Mouse (Mus musculus) common myeloid progenitor, adult 5-6 weeks (primary cell): ENCODE measurements around the gene Ank3. TPM values are rescaled to one million over a fixed set of nuclear protein-coding genes. Genes with fewer than 3 reads are reported as not detected.

ENCODE experiments used
- ATAC-seq: replicated peaks from 2 replicates; pipeline ENCODE4 v1.8.0; 2016; ENCODE audit warnings: low read depth, mild to moderate bottlenecking, moderate TSS enrichment, inconsistent platforms; ENCODE audit not compliant: poor library complexity, severe bottlenecking
- total RNA-seq: library from RNA; stranded (forward); fragments of 200-1000, 187-1606 nt; gene quantifications from 2 replicates; pipeline ENCODE4 v1.2.3, GENCODE M21; 2017

The Ank3 gene
- total RNA-seq, 1 experiment from 2014 or later: 0.50 TPM

GRCm38 (mm10) chr10:69466201-69466585 is 67.6 kb downstream of the Ank3 start:
- no peak for ATAC-seq

- no peak for ATAC-seq
These were observed 68.0 kb downstream of the Ank3 start for GRCm38 (mm10) chr10:69466586-69466985.

- ATAC-seq: no peak
These were observed 68.6 kb downstream of the Ank3 start for GRCm38 (mm10) chr10:69467182-69467581.

- ATAC-seq: no peak
These were observed 73.3 kb downstream of the Ank3 start for GRCm38 (mm10) chr10:69471841-69472240.

GRCm38 (mm10) chr10:69476871-69477270 is 78.3 kb downstream of the Ank3 start:
- ATAC-seq: no peak

GRCm38 (mm10) chr10:69477656-69478055 is 79.1 kb downstream of the Ank3 start:
- no peak for ATAC-seq

GRCm38 (mm10) chr10:69478831-69479230 is 80.3 kb downstream of the Ank3 start:
- ATAC-seq: no peak

- ATAC-seq: no peak
These were observed 86.7 kb downstream of the Ank3 start for GRCm38 (mm10) chr10:69485191-69485786.

- ATAC-seq: no peak
These were observed 91.6 kb downstream of the Ank3 start for GRCm38 (mm10) chr10:69490182-69490581.

- ATAC-seq: no peak
These were observed 93.4 kb downstream of the Ank3 start for GRCm38 (mm10) chr10:69491975-69492374.

- no peak for ATAC-seq
These were observed 98.8 kb downstream of the Ank3 start for GRCm38 (mm10) chr10:69497382-69497781.

GRCm38 (mm10) chr10:69500171-69500860 is 101.7 kb downstream of the Ank3 start:
- no peak for ATAC-seq

- no peak for ATAC-seq
These were observed 105.2 kb downstream of the Ank3 start for GRCm38 (mm10) chr10:69503791-69504190.

- no peak for ATAC-seq
These were observed 109.1 kb downstream of the Ank3 start for GRCm38 (mm10) chr10:69507719-69508118.

GRCm38 (mm10) chr10:69510392-69510791 is 111.8 kb downstream of the Ank3 start:
- no peak for ATAC-seq

GRCm38 (mm10) chr10:69511234-69511633 is 112.7 kb downstream of the Ank3 start:
- no peak for ATAC-seq

- ATAC-seq: no peak
These were observed 123.4 kb downstream of the Ank3 start for GRCm38 (mm10) chr10:69521977-69522376.

- ATAC-seq: no peak
These were observed 124.6 kb downstream of the Ank3 start for GRCm38 (mm10) chr10:69523202-69523601.

GRCm38 (mm10) chr10:69527318-69527717 is 128.7 kb downstream of the Ank3 start:
- ATAC-seq: no peak

- no peak for ATAC-seq
These were observed 130.2 kb downstream of the Ank3 start for GRCm38 (mm10) chr10:69528746-69529145.

- ATAC-seq: no peak
These were observed 131.8 kb downstream of the Ank3 start for GRCm38 (mm10) chr10:69530326-69530725.

GRCm38 (mm10) chr10:69531569-69531968 is 133.0 kb downstream of the Ank3 start:
- ATAC-seq: no peak
